Mouse (Mus musculus) hindbrain, postnatal 0 days (tissue): ENCODE measurements at regions not wholly inside any gene's neighbourhood (a gene's known extent, or its start where the extent isn't known, plus 50 kb on each side); places are given as distances from the start of the nearest gene placed in this dataset.

ENCODE experiments used
- ATAC-seq: fragments of 200-750 bp; cut with Nextera tagmentation; 2 replicates; pipeline ENCODE4 v1.8.0; 2017; ENCODE audit warnings: mild to moderate bottlenecking, moderate TSS enrichment, moderate library complexity
- DNase-seq: peaks from one replicate; pipeline ENCODE4 v3.0.0-alpha.2; 2015; ENCODE audit warnings: low spot score
- H3K27ac ChIP-seq: fragments of 300-500 bp; sonication (generic); 2 replicates; pipeline ENCODE4 v1.5.1; 2014; ENCODE audit warnings: mild to moderate bottlenecking
- H3K27me3 ChIP-seq: fragments of 300-500 bp; sonication (generic); 2 replicates; pipeline ENCODE4 v1.6.1; 2014; ENCODE audit warnings: low read length, mixed read lengths; ENCODE audit not compliant: insufficient read depth
- H3K36me3 ChIP-seq: fragments of 300-500 bp; sonication (generic); 2 replicates; pipeline ENCODE4 v1.6.1; 2014; ENCODE audit warnings: low read length, mixed read lengths; ENCODE audit not compliant: insufficient read depth
- H3K4me1 ChIP-seq: fragments of 300-500 bp; sonication (generic); 2 replicates; pipeline ENCODE4 v1.6.1; 2014; ENCODE audit warnings: antibody characterized with exemption, low read length, mixed read lengths; ENCODE audit not compliant: insufficient read depth
- H3K4me2 ChIP-seq: fragments of 300-500 bp; sonication (generic); 2 replicates; pipeline ENCODE4 v1.6.1; 2014; ENCODE audit warnings: low read depth, mild to moderate bottlenecking, low read length, moderate library complexity, mixed read lengths
- H3K4me3 ChIP-seq: fragments of 300-500 bp; sonication (generic); 2 replicates; pipeline ENCODE4 v1.5.1; 2014; ENCODE audit warnings: low read length
- H3K9ac ChIP-seq: fragments of 300-500 bp; sonication (generic); replicated peaks from 2 replicates; pipeline ENCODE4 v1.6.1; 2014; ENCODE audit warnings: mild to moderate bottlenecking, low read length, moderate library complexity, mixed read lengths
- H3K9me3 ChIP-seq: fragments of 300-500 bp; sonication (generic); 2 replicates; pipeline ENCODE4 v1.6.1; 2016; ENCODE audit warnings: low read length, mixed read lengths
- CTCF ChIP-seq: IDR thresholded peaks from 2 replicates; pipeline ENCODE4 v1.5.1; 2016; ENCODE audit warnings: antibody characterized with exemption, control low read depth, low read depth
- WGBS: fragments of 180-500 bp; shearing (Covaris S2); extraction: QIAGEN DNeasy Blood & Tissue Kit; methylation state at CpG from one replicate; pipeline ENCODE4 v1.1.7; 2014; 5-methylcytosine and 5-hydroxymethylcytosine counted together

- Histone ChIP-seq H3K27ac (no peak overlapping the region), H3K27me3 (no peaks in the 10 kb centered on the region), H3K9me3 (no peaks in the 10 kb centered on the region), H3K9ac (no peak overlapping the region), H3K36me3 (no peaks in the 10 kb centered on the region), H3K4me3 (no peak overlapping the region), H3K4me2 (no peak overlapping the region), H3K4me1 (no peaks in the 10 kb centered on the region)
- WGBS = 94% methylated on average over 3 of the region's 3 CpGs
- no peak for TF ChIP-seq CTCF
- DNase-seq = no peak
- ATAC-seq = no peak
Measured at GRCm38 (mm10) chr10:122515698-122516097, 67.4 kb downstream of the Avpr1a start.

GRCm38 (mm10) chr10:122519274-122519790 lies 71.0 kb downstream of the Avpr1a start:
- TF ChIP-seq CTCF = no peak
- 96% methylated on average over 4 of the region's 4 CpGs for WGBS
- no peak for ATAC-seq

GRCm38 (mm10) chr10:122519981-122520380 lies 71.7 kb downstream of the Avpr1a start:
- no peak for TF ChIP-seq CTCF
- no peak overlapping the region for H3K4me2 ChIP-seq
- no peak for DNase-seq
- ATAC-seq = no peak
- H3K36me3 ChIP-seq = no peaks in the 10 kb centered on the region
- no peak overlapping the region for H3K27ac ChIP-seq
- H3K4me3 ChIP-seq = no peak overlapping the region
- H3K4me1 ChIP-seq = no peaks in the 10 kb centered on the region
- H3K9ac ChIP-seq = no peak overlapping the region
- no peaks in the 10 kb centered on the region for H3K27me3 ChIP-seq
- 91% methylated on average over 7 of the region's 7 CpGs for WGBS
- H3K9me3 ChIP-seq = no peaks in the 10 kb centered on the region

More at GRCm38 (mm10) chr10:122519274-122519790, 71.0 kb downstream of the Avpr1a start:
- Histone ChIP-seq H3K27me3 (no peaks in the 10 kb centered on the region), H3K36me3 (no peaks in the 10 kb centered on the region), H3K9ac (no peak overlapping the region), H3K27ac (no peak overlapping the region), H3K4me1 (no peaks in the 10 kb centered on the region), H3K4me2 (no peak overlapping the region), H3K4me3 (no peak overlapping the region), H3K9me3 (no peaks in the 10 kb centered on the region)
- DNase-seq = no peak

GRCm38 (mm10) chr10:122522631-122523030 lies 74.3 kb downstream of the Avpr1a start:
- ATAC-seq = no peak

GRCm38 (mm10) chr10:122525360-122525759 lies 77.1 kb downstream of the Avpr1a start:
- H3K27ac ChIP-seq = no peak overlapping the region
- no peak overlapping the region for H3K4me3 ChIP-seq
- H3K9me3 ChIP-seq = no peaks in the 10 kb centered on the region
- H3K36me3 ChIP-seq = no peaks in the 10 kb centered on the region
- H3K9ac ChIP-seq = no peak overlapping the region
- TF ChIP-seq CTCF = no peak
- no peaks in the 10 kb centered on the region for H3K4me1 ChIP-seq
- H3K4me2 ChIP-seq = no peak overlapping the region
- DNase-seq = no peak
- no peak for ATAC-seq
- H3K27me3 ChIP-seq = no peaks in the 10 kb centered on the region
- WGBS = 56% methylated on average over 7 of the region's 7 CpGs

More at GRCm38 (mm10) chr10:122522631-122523030, 74.3 kb downstream of the Avpr1a start:
- Histone ChIP-seq H3K9me3 (no peaks in the 10 kb centered on the region), H3K4me3 (no peak overlapping the region), H3K4me1 (no peaks in the 10 kb centered on the region), H3K27ac (no peak overlapping the region), H3K9ac (no peak overlapping the region), H3K27me3 (no peaks in the 10 kb centered on the region), H3K4me2 (no peak overlapping the region), H3K36me3 (no peaks in the 10 kb centered on the region)
- 70% methylated on average over 3 of the region's 3 CpGs for WGBS
- DNase-seq = no peak
- no peak for TF ChIP-seq CTCF

- 55% methylated on average over 6 of the region's 6 CpGs for WGBS
- DNase-seq (peak; percentile 36), ATAC-seq (no peak)
- H3K4me2 ChIP-seq = no peak overlapping the region
- no peaks in the 10 kb centered on the region for H3K36me3 ChIP-seq
- TF ChIP-seq CTCF = peak; percentile 54
- H3K4me3 ChIP-seq = no peak overlapping the region
- H3K27ac ChIP-seq = no peak overlapping the region
- no peaks in the 10 kb centered on the region for H3K4me1 ChIP-seq
- no peak overlapping the region for H3K9ac ChIP-seq
- H3K9me3 ChIP-seq = no peaks in the 10 kb centered on the region
- no peaks in the 10 kb centered on the region for H3K27me3 ChIP-seq
Measured at GRCm38 (mm10) chr10:122525807-122526206, 77.5 kb downstream of the Avpr1a start.

- no peak for DNase-seq
- no peak for TF ChIP-seq CTCF
Measured at GRCm38 (mm10) chr10:122528222-122528621, 79.9 kb downstream of the Avpr1a start.

More at GRCm38 (mm10) chr10:122528222-122528621, 79.9 kb downstream of the Avpr1a start:
- Histone ChIP-seq H3K9ac (no peak overlapping the region), H3K4me2 (no peak overlapping the region), H3K36me3 (no peaks in the 10 kb centered on the region), H3K9me3 (no peaks in the 10 kb centered on the region), H3K27me3 (no peaks in the 10 kb centered on the region), H3K27ac (no peak overlapping the region), H3K4me3 (no peak overlapping the region), H3K4me1 (no peaks in the 10 kb centered on the region)
- WGBS = 87% methylated on average over 10 of the region's 10 CpGs
- ATAC-seq = no peak
